Mouse (Mus musculus): Measurements from ENCODE around the gene Thoc6. TPM values are rescaled to one million over a fixed set of nuclear protein-coding genes. Genes with fewer than 3 reads are reported as not detected.

Gene Thoc6
- total RNA-seq, 2 experiments from 2014 or later = 21.0 to 21.1 TPM

DNA sequence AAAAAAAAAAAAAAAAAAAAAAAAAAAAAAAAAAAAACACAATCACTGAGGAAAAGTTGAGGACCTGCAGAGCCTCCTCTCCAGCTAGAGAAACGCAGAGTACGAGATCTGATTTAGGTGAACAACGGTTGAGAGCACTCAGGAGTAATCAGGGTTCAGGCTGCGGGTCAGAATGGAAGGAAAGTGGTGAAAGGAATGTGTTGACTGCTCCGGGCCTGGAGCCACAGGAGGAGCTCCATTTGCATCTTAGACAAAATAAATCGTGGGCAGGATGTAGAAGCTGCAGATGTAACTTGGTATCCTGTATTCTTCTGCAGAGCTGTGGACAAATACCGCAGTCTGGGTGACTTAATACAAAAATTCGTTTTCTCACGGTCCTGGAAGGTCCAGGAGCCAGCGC lies 27.8 kb downstream of the Thoc6 start:
- intact Hi-C loops (cut with DNase I) = no loop called here
- no peak for DNase-seq

DNA sequence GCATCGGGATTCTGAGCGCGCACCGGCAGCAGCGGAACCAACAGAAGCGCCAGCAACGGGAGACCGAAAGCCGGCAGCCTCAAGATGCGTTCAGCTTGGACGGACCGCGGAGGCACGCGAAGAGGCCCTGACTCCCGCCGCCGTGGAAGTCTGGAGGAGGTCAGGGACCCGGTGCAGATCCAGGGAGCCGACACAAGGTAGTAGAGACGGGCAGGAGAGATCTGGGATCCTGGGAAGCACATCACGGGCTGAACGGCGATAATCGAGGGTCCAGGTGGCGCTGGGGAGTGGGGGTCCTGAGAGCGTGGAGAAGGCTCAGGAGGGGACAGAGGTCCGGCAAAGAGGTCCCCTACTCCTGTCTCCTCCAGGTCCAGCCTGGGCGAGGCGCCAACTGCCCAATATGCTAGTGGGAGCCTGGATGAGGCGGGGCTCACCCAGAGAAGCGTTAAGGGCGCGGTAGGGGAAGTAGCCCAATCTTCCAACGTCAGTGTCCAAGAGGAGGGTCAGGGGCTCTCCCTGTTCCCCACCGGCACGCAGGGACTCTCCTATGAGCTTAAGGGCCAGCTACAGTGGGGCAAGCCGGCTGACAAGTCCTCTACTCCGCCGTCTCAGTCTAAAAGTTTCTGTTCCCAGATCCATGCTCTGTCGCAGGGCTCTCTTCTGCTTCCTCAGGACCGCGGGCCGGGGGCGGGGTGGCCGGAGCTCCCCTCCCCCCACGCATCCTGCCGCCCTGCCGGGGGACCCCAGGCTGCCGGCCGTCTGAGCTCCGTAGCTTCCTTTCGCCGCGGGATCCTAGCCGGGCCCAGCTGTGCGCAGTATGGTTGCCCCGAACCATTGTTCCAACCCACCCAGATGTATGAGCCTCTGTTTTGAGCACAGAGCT lies 28.8 kb downstream of the Thoc6 start, which contains the start of gene Mmp25:
Gene Mmp25, minus strand, starts transcription at position 665 of the 883 bp plus-strand sequence.
- intact Hi-C loops (cut with DNase I) = no loop called here
- no peak for DNase-seq

DNA sequence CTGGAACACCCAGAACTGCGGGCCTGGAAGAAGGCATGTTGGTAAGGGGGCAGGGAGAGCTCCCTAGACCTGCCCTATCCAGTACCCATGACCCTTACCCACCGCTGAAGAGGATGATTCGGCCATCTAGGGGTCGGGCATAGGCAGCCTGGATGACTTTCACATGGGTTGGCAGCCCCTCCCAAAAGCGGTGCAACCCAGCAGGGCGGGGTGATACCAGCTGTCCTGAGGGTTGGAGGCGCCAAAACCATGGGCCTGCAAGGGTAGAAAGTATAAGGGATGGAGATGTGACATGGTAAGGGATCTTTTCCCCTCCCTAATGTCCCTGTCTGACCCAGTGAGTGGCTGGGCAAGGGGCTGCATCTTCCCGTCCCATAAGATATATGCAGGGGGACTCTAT lies 42.4 kb downstream of the Thoc6 start:
- intact Hi-C loops (cut with DNase I) = no loop called here
- no peak for DNase-seq

DNA sequence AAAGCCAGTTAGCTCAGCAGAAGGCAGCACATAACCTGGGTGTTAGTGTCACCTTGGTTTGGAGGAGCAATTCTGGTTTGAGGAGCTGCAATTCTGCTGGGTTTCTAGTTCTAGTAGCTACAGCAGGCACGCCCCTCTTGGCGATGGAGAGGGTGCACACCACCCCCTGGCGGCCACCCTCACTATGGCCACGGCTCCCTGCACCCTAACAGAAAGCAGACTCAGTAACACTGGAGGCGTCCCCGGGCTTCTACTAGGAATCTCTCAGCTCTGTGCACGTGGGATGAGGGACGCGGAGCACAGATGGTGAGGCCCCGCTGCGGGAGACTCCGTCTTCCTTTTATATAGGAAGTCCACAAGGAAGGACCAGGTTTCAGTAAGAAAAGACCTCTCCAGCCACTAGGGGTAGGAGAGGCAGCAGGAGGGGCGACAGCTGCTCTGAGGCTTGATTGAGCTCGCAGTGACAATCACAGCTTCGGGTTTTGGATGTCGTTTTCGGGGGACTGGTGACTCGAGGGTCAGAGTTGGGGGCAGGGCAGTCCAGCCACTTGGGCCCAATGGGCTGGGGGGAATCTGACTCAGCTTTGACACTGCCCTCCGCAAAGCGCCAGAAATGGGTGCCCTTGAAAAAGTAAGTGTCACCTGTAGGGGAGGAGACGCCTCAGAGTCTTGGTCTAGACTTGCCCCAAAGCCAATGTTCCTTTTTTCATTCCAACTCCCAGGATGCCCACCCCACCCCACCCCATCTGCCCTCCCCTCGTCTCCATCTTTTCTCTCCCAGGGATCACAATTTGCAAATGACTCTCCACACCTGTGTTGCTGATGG lies 43.3 kb downstream of the Thoc6 start:
- intact Hi-C loops (cut with DNase I) = loop anchor here (1.0 kb wide), 1 partner anchor 61 kb away; no protein-coding TSS in a partner anchor
- DNase-seq = peak; percentile 87 to 89

DNA sequence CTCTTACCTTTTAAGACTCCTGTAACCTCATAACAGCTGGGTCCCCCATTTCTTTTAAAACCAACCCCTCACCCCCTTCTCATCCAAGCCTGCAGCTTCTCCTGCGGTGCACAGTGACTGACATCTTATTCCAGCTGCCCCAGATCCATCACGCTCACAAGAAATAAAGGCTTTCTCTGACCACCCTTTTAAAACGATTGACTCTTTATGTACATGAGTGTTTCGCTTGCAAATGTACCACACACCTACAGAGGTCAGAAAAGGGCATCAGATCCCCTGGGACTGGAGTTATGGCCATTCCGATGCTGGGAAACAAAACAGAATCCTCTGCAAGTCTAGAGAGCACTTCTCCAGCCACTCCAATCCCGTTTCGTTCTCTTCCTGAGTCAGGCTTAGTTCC lies 45.9 kb downstream of the Thoc6 start:
- no peak for DNase-seq
- intact Hi-C loops (cut with DNase I) = no loop called here

DNA sequence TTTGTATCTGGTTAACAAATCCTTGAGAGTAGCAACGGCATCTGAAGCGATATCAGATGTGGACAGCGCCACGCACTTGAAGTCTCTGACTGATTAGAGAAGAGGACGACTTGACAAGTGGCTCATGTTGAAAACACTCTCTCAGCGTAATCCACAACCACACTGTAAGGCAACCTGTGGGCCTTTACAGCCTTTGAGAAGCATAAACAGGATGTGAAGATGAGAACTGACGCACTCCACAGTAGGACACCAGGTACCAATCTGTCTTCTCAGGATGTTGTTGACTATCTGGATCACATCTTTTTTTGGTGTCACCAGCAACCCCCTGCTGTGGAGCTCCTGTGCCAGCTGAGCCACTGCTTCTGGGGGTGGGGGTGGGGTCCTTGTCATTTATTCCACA lies 53.3 kb downstream of the Thoc6 start:
- intact Hi-C loops (cut with DNase I) = no loop called here
- DNase-seq = no peak

Other genes starting within 250 kb of the Thoc6 start
- gene Vmn2r117, start 194.2 kb downstream of the Thoc6 start, total RNA-seq (2021) = not detected
- gene Zfp213, start 109.6 kb downstream of the Thoc6 start, total RNA-seq (2021) = 1 to 10 TPM; 5.4 to 7.1 TPM
- 10 to 100 TPM in 1 of 2 experiments, 1 to 10 TPM in 1; 8.5 to 10.0 TPM for gene Zfp13, start 74.4 kb downstream of the Thoc6 start, total RNA-seq (2021)
- gene Zscan10, start 73.0 kb downstream of the Thoc6 start, total RNA-seq (2021) = not detected
- under 1 TPM; 0.55 to 0.69 TPM for gene Mmp25, start 28.6 kb downstream of the Thoc6 start, total RNA-seq (2021)
- not detected for gene Bicdl2, start 13.4 kb downstream of the Thoc6 start, total RNA-seq (2021)
- 100 to 1,000 TPM; 218 to 220 TPM for gene Hcfc1r1, start 286 bp downstream of the Thoc6 start, total RNA-seq (2021)
- gene Tnfrsf12a, start 3.6 kb upstream of the Thoc6 start, total RNA-seq (2021) = 100 to 1,000 TPM; 138 to 142 TPM
- not detected for gene Cldn6, start 5.4 kb upstream of the Thoc6 start, total RNA-seq (2021)
- not detected for gene Cldn9, start 10.1 kb upstream of the Thoc6 start, total RNA-seq (2021)
- gene 1520401A03Rik, start 48.9 kb upstream of the Thoc6 start, total RNA-seq (2021) = not detected
- gene Pkmyt1, start 52.5 kb upstream of the Thoc6 start, total RNA-seq (2021) = 1 to 10 TPM; 7.7 to 9.3 TPM
- 10 to 100 TPM; 17.5 to 22.0 TPM for gene Paqr4, start 67.0 kb upstream of the Thoc6 start, total RNA-seq (2021)
- not detected for gene Kremen2, start 72.0 kb upstream of the Thoc6 start, total RNA-seq (2021)
- 10 to 100 TPM; 31.2 to 32.1 TPM for gene Flywch1, start 97.7 kb upstream of the Thoc6 start, total RNA-seq (2021)
- 1 to 10 TPM; 2.3 to 2.4 TPM for gene Flywch2, start 112.2 kb upstream of the Thoc6 start, total RNA-seq (2021)
- gene Srrm2, start 116.7 kb upstream of the Thoc6 start, total RNA-seq (2021) = 100 to 1,000 TPM; 230 to 231 TPM
- gene Elob, start 155.3 kb upstream of the Thoc6 start, total RNA-seq (2021) = 100 to 1,000 TPM; 379 to 407 TPM
- gene Prss33, start 162.2 kb upstream of the Thoc6 start, total RNA-seq (2021) = not detected
- not detected for gene Prss32, start 170.0 kb upstream of the Thoc6 start, total RNA-seq (2021)
- gene Prss41, start 170.3 kb upstream of the Thoc6 start, total RNA-seq (2021) = not detected
- not detected for gene Prss21, start 194.2 kb upstream of the Thoc6 start, total RNA-seq (2021)
- not detected for gene Dcpp1, start 207.0 kb upstream of the Thoc6 start, total RNA-seq (2021)
- not detected for gene Dcpp2, start 207.0 kb upstream of the Thoc6 start, total RNA-seq (2021)
- gene Dcpp3, start 243.6 kb upstream of the Thoc6 start, total RNA-seq (2021) = not detected